Mouse (Mus musculus) adrenal gland, adult 2 months (tissue): ENCODE measurements around the gene Arrdc2. TPM values are rescaled to one million over a fixed set of nuclear protein-coding genes. Genes with fewer than 3 reads are reported as not detected.

ENCODE experiments used
- DNase-seq: peaks from one replicate; pipeline ENCODE4 v3.0.0; 2021
- polyA plus RNA-seq: library from polyadenylated mRNA; depleted of rRNA; stranded (reverse); fragments of >200 nt; gene quantifications from 2 replicates; pipeline ENCODE4 v1.2.3, GENCODE M21; 2012
- total RNA-seq, 2 experiments: library from RNA; stranded (reverse); gene quantifications; 2 replicates each; pipeline ENCODE4 v1.2.3; 2021

Arrdc2 gene
- total and polyA plus RNA-seq, 3 experiments: 9.0 to 60.7 (median 10.8) TPM

- DNase-seq: no peak
Measured at GRCm38 (mm10) chr8:70807304-70807703, 32.2 kb downstream of the Arrdc2 start.

GRCm38 (mm10) chr8:70806541-70806940, 33.0 kb downstream of the Arrdc2 start:
- DNase-seq: no peak

GRCm38 (mm10) chr8:70804481-70805206, 34.9 kb downstream of the Arrdc2 start, which contains the start of gene Mast3:
Gene Mast3 (minus strand): TSS chr8:70805054.
- DNase-seq: peak; percentile 94

GRCm38 (mm10) chr8:70803761-70804480, 35.6 kb downstream of the Arrdc2 start:
- peak; percentile 48 for DNase-seq

- no peak for DNase-seq
Measured at GRCm38 (mm10) chr8:70802786-70803510, 36.6 kb downstream of the Arrdc2 start.

GRCm38 (mm10) chr8:70801830-70802229, 37.7 kb downstream of the Arrdc2 start:
- DNase-seq: no peak

GRCm38 (mm10) chr8:70801156-70801555, 38.4 kb downstream of the Arrdc2 start:
- DNase-seq: no peak

GRCm38 (mm10) chr8:70800648-70801047, 38.9 kb downstream of the Arrdc2 start:
- no peak for DNase-seq

- no peak for DNase-seq
Measured at GRCm38 (mm10) chr8:70798281-70798680, 41.2 kb downstream of the Arrdc2 start.

- peak; percentile 96 for DNase-seq
Measured at GRCm38 (mm10) chr8:70797081-70798070, 42.1 kb downstream of the Arrdc2 start.

GRCm38 (mm10) chr8:70796403-70797080, 43.0 kb downstream of the Arrdc2 start:
- no peak for DNase-seq

GRCm38 (mm10) chr8:70795370-70795769, 44.1 kb downstream of the Arrdc2 start:
- DNase-seq: no peak

GRCm38 (mm10) chr8:70794215-70794614, 45.3 kb downstream of the Arrdc2 start:
- DNase-seq: no peak

GRCm38 (mm10) chr8:70792700-70793099, 46.8 kb downstream of the Arrdc2 start:
- no peak for DNase-seq

GRCm38 (mm10) chr8:70791975-70792691, 47.4 kb downstream of the Arrdc2 start:
- DNase-seq: peak; percentile 99

- no peak for DNase-seq
Measured at GRCm38 (mm10) chr8:70791294-70791701, 48.2 kb downstream of the Arrdc2 start.

- no peak for DNase-seq
Measured at GRCm38 (mm10) chr8:70790846-70791245, 48.7 kb downstream of the Arrdc2 start.

- no peak for DNase-seq
Measured at GRCm38 (mm10) chr8:70789046-70789445, 50.5 kb downstream of the Arrdc2 start.

GRCm38 (mm10) chr8:70787941-70788667, 51.4 kb downstream of the Arrdc2 start:
- DNase-seq: no peak
